Mouse (Mus musculus) left cerebral cortex, postnatal 10 days (tissue): ENCODE measurements around the gene Supt4a. TPM values are rescaled to one million over a fixed set of nuclear protein-coding genes. Genes with fewer than 3 reads are reported as not detected.

Source experiments
- microRNA-seq: library from miRNA; unstranded; fragments of <30 nt; microRNA quantifications from one replicate; pipeline ENCODE4 v1.2.0, GENCODE M21; 2022
- total RNA-seq, 2 experiments: library from RNA; stranded (reverse); gene quantifications; 2 replicates each; pipeline ENCODE4 v1.2.3; 2021

The Supt4a gene
- total RNA-seq, 2 experiments from 2014 or later = 48.5 to 57.1 TPM

Small RNA genes lying within 50 kb of the gene (microRNA-seq; reads per million reads assigned to microRNA genes)
- gene Mir142 (not detected), gene Mir142b (not detected)

Other genes starting within 250 kb of the Supt4a start
- gene Gm11492, start 170.9 kb upstream of the Supt4a start, total RNA-seq = not detected
- 10 to 100 TPM; 55.2 to 58.6 TPM for gene Sept4, start 168.6 kb upstream of the Supt4a start, total RNA-seq
- gene Mtmr4, start 145.4 kb upstream of the Supt4a start, total RNA-seq = 10 to 100 TPM; 82.6 to 90.3 TPM
- under 1 TPM; 0.24 to 0.56 TPM for gene Hsf5, start 120.4 kb upstream of the Supt4a start, total RNA-seq
- gene Rnf43, start 74.8 kb upstream of the Supt4a start, total RNA-seq = 1 to 10 TPM; 2.3 to 3.2 TPM
- gene Tspoap1, start 23.0 kb downstream of the Supt4a start, total RNA-seq = 100 to 1,000 TPM; 148 to 150 TPM
- gene Mpo, start 56.0 kb downstream of the Supt4a start, total RNA-seq = not detected
- gene Lpo, start 90.7 kb downstream of the Supt4a start, total RNA-seq = 1 to 10 TPM; 1.5 to 2.7 TPM
- 1 to 10 TPM; 4.6 to 5.0 TPM for gene Mks1, start 115.7 kb downstream of the Supt4a start, total RNA-seq
- gene Epx, start 138.0 kb downstream of the Supt4a start, total RNA-seq = under 1 TPM; 0.36 to 0.77 TPM
- gene Olfr462, start 154.7 kb downstream of the Supt4a start, total RNA-seq = not detected
- not detected for gene Olfr463, start 159.8 kb downstream of the Supt4a start, total RNA-seq
- gene Olfr464, start 183.4 kb downstream of the Supt4a start, total RNA-seq = under 1 TPM in 1 of 2 experiments, not detected in 1; 0.22 TPM
- gene Dynll2, start 250.0 kb downstream of the Supt4a start, total RNA-seq = 100 to 1,000 TPM; 373 to 406 TPM